Mouse (Mus musculus) intestine, postnatal 0 days (tissue): Measurements from ENCODE around the gene Kdm6b. TPM values are rescaled to one million over a fixed set of nuclear protein-coding genes. Genes with fewer than 3 reads are reported as not detected.
"Not testable (repeated sequence)": the region's sequence is repeated elsewhere in the genome, so short reads cannot be mapped to it uniquely, and the experiment has no call there.

Source experiments
- ATAC-seq: fragments of 200-750 bp; cut with Nextera tagmentation; 2 replicates; pipeline ENCODE4 v1.8.0; 2017; ENCODE audit warnings: mild to moderate bottlenecking, moderate TSS enrichment, moderate library complexity
- H3K27ac ChIP-seq: fragments of 300-500 bp; sonication (generic); 2 replicates; pipeline ENCODE4 v1.5.1; 2014; ENCODE audit warnings: mild to moderate bottlenecking, low read depth, low read length, moderate library complexity
- H3K27me3 ChIP-seq: fragments of 300-500 bp; sonication (generic); replicated peaks from 2 replicates; pipeline ENCODE4 v1.6.1; 2014; ENCODE audit warnings: low read length, mixed read lengths; ENCODE audit not compliant: control insufficient read depth, insufficient read depth
- H3K36me3 ChIP-seq: fragments of 300-500 bp; sonication (generic); 2 replicates; pipeline ENCODE4 v1.6.1; 2014; ENCODE audit warnings: mild to moderate bottlenecking, moderate library complexity; ENCODE audit not compliant: control insufficient read depth, insufficient read depth
- H3K4me1 ChIP-seq: fragments of 300-500 bp; sonication (generic); replicated peaks from 2 replicates; pipeline ENCODE4 v1.6.1; 2014; ENCODE audit warnings: antibody characterized with exemption, low read length, mixed read lengths; ENCODE audit not compliant: control insufficient read depth, insufficient read depth
- H3K4me2 ChIP-seq: fragments of 300-500 bp; sonication (generic); replicated peaks from 2 replicates; pipeline ENCODE4 v1.6.1; 2014; ENCODE audit warnings: low read depth, mild to moderate bottlenecking, moderate library complexity
- H3K4me3 ChIP-seq: fragments of 300-500 bp; sonication (generic); 2 replicates; pipeline ENCODE4 v1.5.1; 2014; ENCODE audit warnings: low read depth, low read length
- H3K9ac ChIP-seq: fragments of 300-500 bp; sonication (generic); 2 replicates; pipeline ENCODE4 v1.6.1; 2014; ENCODE audit warnings: mild to moderate bottlenecking, low read depth, low read length
- H3K9me3 ChIP-seq: fragments of 300-500 bp; sonication (generic); 2 replicates; pipeline ENCODE4 v1.6.1; 2016; ENCODE audit warnings: mixed run types; ENCODE audit not compliant: control insufficient read depth
- CTCF ChIP-seq: sonication (generic); IDR thresholded peaks from 2 replicates; pipeline ENCODE4 v1.5.1; 2016; ENCODE audit warnings: low read depth, mild to moderate bottlenecking, control low read depth, antibody characterized with exemption, moderate library complexity
- WGBS: fragments of 180-500 bp; shearing (Covaris S2); extraction: QIAGEN DNeasy Blood & Tissue Kit; methylation state at CpG from one replicate; pipeline ENCODE4 v1.1.7; 2014; 5-methylcytosine and 5-hydroxymethylcytosine counted together
- polyA plus RNA-seq: library from polyadenylated mRNA; unstranded; fragments of >200 nt; fragmentation: Nextera tagmentation; extraction: Ambion mirVana; gene quantifications from 2 replicates; pipeline ENCODE4 v1.2.1, GENCODE M21; 2015

Kdm6b gene
- polyA plus RNA-seq, 1 experiment from 2014 or later, result 18.2 TPM

GRCm38 (mm10) chr11:69396772-69397171 is 16.7 kb downstream of the Kdm6b start:
- WGBS, result 45% methylated on average over 11 of the region's 11 CpGs
- H3K9ac ChIP-seq, result peak overlapping the region; percentile 75; the same call in 1 of the 2 replicates
- no peak for TF ChIP-seq CTCF
- H3K4me1 ChIP-seq, result 0 out of 2 replicates have a peak, but pooled peaks cover 5% of the 10 kb centered on the region
- peak overlapping the region; percentile 91 for H3K27ac ChIP-seq
- H3K27me3 ChIP-seq, result no peaks in the 10 kb centered on the region
- ATAC-seq, result no peak
- peak overlapping the region; percentile 58 for H3K4me3 ChIP-seq
- no peaks in the 10 kb centered on the region for H3K9me3 ChIP-seq
- H3K36me3 ChIP-seq, result peaks cover 25% of the 10 kb centered on the region
- peak overlapping the region; percentile 76 for H3K4me2 ChIP-seq

DNA sequence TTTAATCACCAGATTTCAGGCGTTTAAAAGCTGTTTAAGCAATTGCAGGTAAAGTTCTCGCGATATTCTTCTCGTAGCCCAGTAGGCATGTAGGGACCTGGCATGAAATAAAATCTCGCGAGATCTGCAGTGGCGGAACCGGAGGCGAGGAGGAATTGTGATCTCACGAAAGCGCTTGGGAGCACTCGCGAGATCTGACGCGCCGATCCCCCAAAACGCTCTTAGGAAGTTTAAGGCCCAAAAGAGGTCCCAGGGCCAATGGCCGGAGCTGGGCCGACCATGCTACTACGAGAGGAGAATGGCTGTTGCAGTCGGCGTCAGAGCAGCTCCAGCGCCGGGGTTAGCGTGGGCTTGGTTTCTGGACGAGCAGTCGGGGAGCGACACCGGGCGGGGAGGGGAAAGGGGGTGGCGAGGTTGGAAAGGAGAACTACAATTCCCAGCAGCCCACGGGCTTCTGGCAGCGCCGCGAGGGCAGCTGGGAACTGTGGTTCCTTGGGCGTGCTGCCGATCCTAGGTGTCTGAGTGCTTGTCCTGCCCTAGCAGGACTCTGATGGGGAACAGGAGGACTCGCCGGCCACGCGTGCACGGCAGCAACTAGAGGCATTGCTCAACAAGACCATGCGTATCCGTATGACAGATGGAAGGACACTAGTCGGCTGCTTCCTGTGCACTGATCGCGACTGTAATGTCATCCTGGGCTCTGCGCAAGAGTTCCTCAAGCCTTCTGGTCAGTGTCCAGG is 17.7 kb downstream of the Kdm6b start:
- under 1% methylated on average over 48 of the region's 48 CpGs for WGBS
- H3K27me3 ChIP-seq, result no peaks in the 10 kb centered on the region
- peak; percentile 91 for ATAC-seq

DNA sequence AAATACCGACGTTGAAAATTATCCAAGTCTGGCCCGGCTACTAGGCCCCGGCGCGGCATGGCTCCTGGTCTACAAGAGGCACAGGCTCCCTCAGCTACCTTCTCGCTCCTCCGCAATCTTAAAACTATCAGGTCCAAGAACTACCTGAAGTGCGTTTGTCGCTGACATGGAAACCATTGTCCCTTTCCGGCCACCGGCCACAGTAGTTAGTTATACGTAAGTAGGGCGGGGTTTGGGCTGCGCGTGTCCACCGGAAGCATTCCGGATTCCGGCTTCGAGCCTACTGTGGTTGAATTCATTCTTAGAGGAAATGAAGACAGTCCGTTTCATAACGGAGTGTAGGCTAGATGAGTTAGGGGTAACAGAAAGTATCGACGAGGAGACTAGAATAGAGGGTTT is 18.2 kb downstream of the Kdm6b start, which contains the start of the genes Naa38 and Cyb5d1:
Gene Naa38 (plus strand): TSS at position 253 of the 399 bp plus-strand sequence.
Gene Cyb5d1 (minus strand): TSS at position 397 of the 399 bp plus-strand sequence.
- ATAC-seq, result peak; percentile 75
- peak within 1 kb of the TSS; percentile 75 for H3K9ac ChIP-seq
- not testable (repeated sequence) for H3K4me1 ChIP-seq, H3K27me3 ChIP-seq, H3K9me3 ChIP-seq
- peak within 1 kb of the TSS; percentile 58 for H3K4me3 ChIP-seq
- H3K27ac ChIP-seq, result peak within 1 kb of the TSS; percentile 91
- WGBS, result under 1% methylated on average over 21 of the region's 24 CpGs
- peaks cover 10% of the 10 kb centered on the region for H3K36me3 ChIP-seq
- peak within 1 kb of the TSS; percentile 76 for H3K4me2 ChIP-seq

More for the DNA sequence above, 17.7 kb downstream of the Kdm6b start:
- Histone ChIP-seq H3K9me3 (no peaks in the 10 kb centered on the region), H3K9ac (peak overlapping the region; percentile 75), H3K4me2 (peak overlapping the region; percentile 76), H3K4me3 (peak overlapping the region; percentile 58), H3K27ac (peak overlapping the region; percentile 91), H3K36me3 (peaks cover 16% of the 10 kb centered on the region), H3K4me1 (0 out of 2 replicates have a peak, but pooled peaks cover 5% of the 10 kb centered on the region)
- no peak for TF ChIP-seq CTCF

DNA sequence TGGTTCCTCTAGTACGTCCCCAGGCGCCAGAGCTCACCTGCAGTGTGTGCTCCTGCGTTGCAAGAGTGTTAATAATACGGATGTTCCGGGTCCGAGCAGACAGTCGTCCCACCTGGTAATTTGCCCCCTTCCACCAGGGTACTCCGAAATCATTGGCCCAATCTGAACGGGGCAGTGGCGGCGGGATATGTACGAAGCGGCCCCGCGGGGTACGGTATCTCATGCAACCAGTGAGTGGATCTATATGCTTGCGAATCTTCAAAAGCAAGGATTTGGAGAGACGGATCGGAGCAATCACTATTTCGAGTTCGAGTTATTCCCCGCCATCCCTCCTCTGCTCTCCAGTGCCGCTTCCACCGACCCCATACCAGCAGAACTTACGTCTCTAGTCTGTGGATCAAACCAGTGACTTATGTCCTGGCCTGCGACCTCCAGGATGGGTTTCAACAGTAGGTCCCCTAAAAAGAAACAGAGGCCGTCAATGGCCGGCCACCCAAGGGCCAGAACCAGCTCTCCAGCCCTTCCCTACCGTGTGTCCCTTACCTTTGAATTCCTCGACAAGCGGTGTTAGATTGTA is 18.8 kb downstream of the Kdm6b start:
- H3K4me2 ChIP-seq, result peak overlapping the region; percentile 76
- peak overlapping the region; percentile 91 for H3K27ac ChIP-seq
- 1% methylated on average over 31 of the region's 31 CpGs for WGBS
- not testable (repeated sequence) for H3K9me3 ChIP-seq, H3K27me3 ChIP-seq, H3K4me1 ChIP-seq, H3K36me3 ChIP-seq
- peak; percentile 9; the same call in 1 of the 2 replicates for ATAC-seq
- H3K4me3 ChIP-seq, result peak overlapping the region; percentile 58
- peak overlapping the region; percentile 75 for H3K9ac ChIP-seq

GRCm38 (mm10) chr11:69390400-69391034 is 23.0 kb downstream of the Kdm6b start:
- peak; percentile 78 for TF ChIP-seq CTCF
- Histone ChIP-seq H3K4me3 (no peak overlapping the region), H3K4me1 (no peaks in the 10 kb centered on the region), H3K9ac (no peak overlapping the region), H3K9me3 (no peaks in the 10 kb centered on the region), H3K27me3 (no peaks in the 10 kb centered on the region), H3K36me3 (no peaks in the 10 kb centered on the region), H3K4me2 (0 out of 2 replicates have a peak overlapping the region, but pooled peaks have one; percentile 25), H3K27ac (no peak overlapping the region)
- 51% methylated on average over 10 of the region's 10 CpGs for WGBS
- 0 out of 2 replicates have a peak, but pooled peaks have one; percentile 9 for ATAC-seq
